In the genomic region with DNA sequence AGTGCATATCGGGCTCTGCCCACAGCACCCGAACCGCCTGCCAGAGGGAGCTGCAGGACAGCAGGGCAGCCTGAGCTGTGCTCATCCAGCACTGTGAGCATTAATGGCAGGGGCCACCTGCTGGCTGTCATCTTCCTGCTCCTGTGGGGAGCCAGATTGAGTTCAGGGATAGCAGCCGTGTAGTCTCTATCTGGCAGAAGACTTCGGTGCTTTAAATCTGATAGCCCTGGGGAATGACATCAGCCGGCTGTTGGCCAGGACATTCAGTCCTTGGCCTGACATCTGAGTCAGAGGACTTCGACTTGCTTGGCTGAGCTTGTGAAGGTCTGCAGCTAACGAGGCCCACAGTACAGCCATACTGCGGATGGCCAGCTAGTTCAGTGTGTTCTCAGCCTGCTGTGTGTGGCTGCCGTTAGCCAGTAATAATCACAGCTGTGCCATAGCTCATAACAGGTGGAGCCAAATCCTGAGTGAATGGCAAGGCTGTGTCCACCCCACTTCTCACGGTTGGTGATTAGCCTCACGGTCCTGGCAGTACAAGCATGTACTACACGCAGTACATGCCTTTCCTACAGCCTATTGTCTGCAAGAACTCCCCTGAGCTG, we compare ENCODE assay signal across 8 mouse cellular contexts. TPM values are rescaled to one million over a fixed set of nuclear protein-coding genes. Genes with fewer than 3 reads are reported as not detected.
A peak's percentile ranks its signal among the peaks of the same experiment; 100 is the strongest.
DNase-seq lines count a peak whose midpoint lies in the region; ATAC-seq and TF ChIP-seq lines count a peak whose summit lies in the region.

No protein-coding gene starts in this region.

- no peaks in the 10 kb centered on the region for H3K36me3 ChIP-seq in hindbrain, embryonic 13.5 days
- H3K36me3 ChIP-seq in limb, embryonic 15.5 days = no peaks in the 10 kb centered on the region
- H3K36me3 ChIP-seq in midbrain, postnatal 0 days (ENCODE audit: insufficient read depth, low read length) = no peaks in the 10 kb centered on the region

- peak overlapping the region; percentile 60 for H3K27ac ChIP-seq in hindbrain, embryonic 13.5 days
- H3K27ac ChIP-seq in limb, embryonic 15.5 days = peak overlapping the region; percentile 87
- no peak overlapping the region for H3K27ac ChIP-seq in midbrain, postnatal 0 days (ENCODE audit: low read depth, low read length)

- peak; percentile 57 for ATAC-seq in hindbrain, embryonic 13.5 days (ENCODE audit: low FRiP score)
- peak; percentile 90 for ATAC-seq in limb, embryonic 15.5 days (ENCODE audit: insufficient number of reproducible peaks, low FRiP score, low TSS enrichment, low read depth)
- ATAC-seq in midbrain, postnatal 0 days (ENCODE audit: low FRiP score) = peak; percentile 83
- ATAC-seq in inflammation-experienced regulatory T-cells, adult 6 months = no peak

- H3K4me1 ChIP-seq in hindbrain, embryonic 13.5 days (replicated peaks) = peaks cover 14% of the 10 kb centered on the region
- H3K4me1 ChIP-seq in limb, embryonic 15.5 days = peaks cover 19% of the 10 kb centered on the region
- H3K4me1 ChIP-seq in midbrain, postnatal 0 days (ENCODE audit: insufficient read depth, low read length) = no peaks in the 10 kb centered on the region

- no peak overlapping the region for H3K4me2 ChIP-seq in hindbrain, embryonic 13.5 days
- no peak overlapping the region for H3K4me2 ChIP-seq in limb, embryonic 15.5 days
- H3K4me2 ChIP-seq in midbrain, postnatal 0 days (ENCODE audit: low read depth, low read length, poor library complexity, severe bottlenecking) = no peak overlapping the region

- WGBS in hindbrain, embryonic 13.5 days = 46% methylated on average over 13 of the region's 13 CpGs
- 36% methylated on average over 13 of the region's 13 CpGs for WGBS in limb, embryonic 15.5 days
- WGBS in midbrain, postnatal 0 days = 35% methylated on average over 13 of the region's 13 CpGs

- peak; percentile 87 for DNase-seq in adipocyte (ENCODE audit: low spot score)
- DNase-seq in cerebellum, adult 18-20 months = peak; percentile 59 to 62
- DNase-seq in gastrocnemius, adult 18-20 months (ENCODE audit: low spot score) = peak; percentile 98
- peak; percentile 83 for DNase-seq in midbrain, postnatal 0 days (ENCODE audit: low spot score)
- no peak for DNase-seq in B cell, adult 2 months

- no peaks in the 10 kb centered on the region for H3K27me3 ChIP-seq in hindbrain, embryonic 13.5 days
- no peaks in the 10 kb centered on the region for H3K27me3 ChIP-seq in limb, embryonic 15.5 days
- no peaks in the 10 kb centered on the region for H3K27me3 ChIP-seq in midbrain, postnatal 0 days (ENCODE audit: insufficient read depth, low read length)

- H3K9me3 ChIP-seq in hindbrain, embryonic 13.5 days = no peaks in the 10 kb centered on the region
- no peaks in the 10 kb centered on the region for H3K9me3 ChIP-seq in limb, embryonic 15.5 days
- H3K9me3 ChIP-seq in midbrain, postnatal 0 days (ENCODE audit: low read length) = no peaks in the 10 kb centered on the region

- peak; percentile 63 for TF ChIP-seq CTCF in midbrain, postnatal 0 days (IDR thresholded peaks at IDR 0.05)

- 0 out of 2 replicates have a peak overlapping the region, but pooled peaks have one; percentile 19 for H3K9ac ChIP-seq in hindbrain, embryonic 13.5 days
- no peak overlapping the region for H3K9ac ChIP-seq in limb, embryonic 15.5 days
- H3K9ac ChIP-seq in midbrain, postnatal 0 days (replicated peaks; ENCODE audit: low read length, poor library complexity, severe bottlenecking) = no peak overlapping the region

- no peak overlapping the region for H3K4me3 ChIP-seq in hindbrain, embryonic 13.5 days
- H3K4me3 ChIP-seq in limb, embryonic 15.5 days = no peak overlapping the region
- no peak overlapping the region for H3K4me3 ChIP-seq in midbrain, postnatal 0 days (ENCODE audit: low read depth, low read length)

RNA-seq across cellular contexts. Expression of a gene that starts 35.7 kb away (rescaled TPM):
- total RNA-seq in gastrocnemius, adult 18-20 months (2021) = under 1 TPM; 0.14 to 0.18 TPM
- polyA plus RNA-seq in hindbrain, embryonic 13.5 days (2015; fragmentation: Nextera tagmentation; extraction: Ambion mirVana) = 15.4 and 15.5 TPM in 2 replicates
- 41.8 and 43.2 TPM in 2 replicates for polyA plus RNA-seq in limb, embryonic 15.5 days (2015; fragmentation: Nextera tagmentation; extraction: Ambion mirVana)
- 4.4 and 5.2 TPM in 2 replicates for total RNA-seq in midbrain, postnatal 0 days (2014; rRNA removed)
- 2.2 and 3.7 TPM in 2 replicates for polyA plus RNA-seq in midbrain, postnatal 0 days (2015; fragmentation: Nextera tagmentation; extraction: Ambion mirVana)
- 10 to 100 TPM in 2 of 3 experiments, 1 to 10 TPM in 1; 8.4 to 75.9 (median 10.4) TPM for polyA plus RNA-seq in inflammation-experienced regulatory T-cells, adult 6 months (2017; shearing (Covaris generic))

RNA-seq across cellular contexts. Expression of a gene that starts 53.5 kb away (rescaled TPM):
- under 1 TPM; 0.66 to 0.71 TPM for total RNA-seq in gastrocnemius, adult 18-20 months (2021)
- polyA plus RNA-seq in hindbrain, embryonic 13.5 days (2015; fragmentation: Nextera tagmentation; extraction: Ambion mirVana) = 5.8 and 7.7 TPM in 2 replicates
- polyA plus RNA-seq in limb, embryonic 15.5 days (2015; fragmentation: Nextera tagmentation; extraction: Ambion mirVana) = 17.6 and 35.9 TPM in 2 replicates
- total RNA-seq in midbrain, postnatal 0 days (2014; rRNA removed) = 27.4 and 35.0 TPM in 2 replicates
- 23.0 and 23.4 TPM in 2 replicates for polyA plus RNA-seq in midbrain, postnatal 0 days (2015; fragmentation: Nextera tagmentation; extraction: Ambion mirVana)
- polyA plus RNA-seq in inflammation-experienced regulatory T-cells, adult 6 months (2017; shearing (Covaris generic)) = 1 to 10 TPM in 2 of 3 experiments, under 1 TPM in 1; 0.62 to 4.9 (median 1.3) TPM

Comparison
In these comparisons a context has a peak if more than half of its experiments do, and no peak if none do; other contexts are left out.
1. DNase-seq: peak in adipocyte (single experiment), cerebellum, adult 18-20 months (2 of 2), gastrocnemius, adult 18-20 months (single experiment) and midbrain, postnatal 0 days (single experiment); none in B cell, adult 2 months (0 of 2).